Mouse (Mus musculus): ENCODE data around the gene Hint2. TPM values are rescaled to one million over a fixed set of nuclear protein-coding genes. Genes with fewer than 3 reads are reported as not detected.

Hint2 gene
- total RNA-seq, 2 experiments from 2014 or later: 37.4 to 44.9 TPM

DNA sequence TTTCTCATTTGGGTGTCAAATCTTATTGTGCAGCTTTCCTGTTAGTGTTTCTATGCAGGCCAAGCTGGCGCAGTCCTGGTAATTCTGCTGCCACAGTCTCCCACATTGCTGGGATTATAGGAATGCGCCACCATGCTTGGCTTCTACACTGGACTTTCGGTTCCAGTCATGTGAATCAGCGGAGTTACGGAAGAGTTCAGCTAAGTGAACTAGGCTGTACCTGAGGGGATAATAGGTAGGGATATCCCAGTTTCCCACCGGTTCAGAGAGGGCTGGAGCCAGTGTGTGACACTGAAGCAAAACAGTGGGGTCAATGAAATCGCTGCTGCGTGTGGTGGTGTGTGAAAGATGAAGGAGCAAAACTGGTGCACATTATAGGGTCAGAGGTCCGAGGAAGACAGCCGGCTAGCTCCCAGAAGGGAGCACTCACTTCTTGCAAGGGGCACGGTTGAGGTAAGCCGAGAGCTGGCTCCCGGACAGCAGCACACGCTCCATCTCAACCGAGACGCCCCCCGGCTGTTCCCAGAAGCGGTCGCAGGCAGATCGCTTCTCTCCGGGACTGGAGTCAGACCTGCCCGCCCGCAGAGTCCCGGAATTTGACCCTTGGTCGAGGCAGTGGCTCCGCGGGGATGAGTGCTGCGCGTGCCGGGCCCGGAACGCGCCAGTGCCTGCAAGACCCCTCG is 469 bp downstream of the Hint2 start:
- DNase-seq (ENCODE audit: low spot score): no peak

DNA sequence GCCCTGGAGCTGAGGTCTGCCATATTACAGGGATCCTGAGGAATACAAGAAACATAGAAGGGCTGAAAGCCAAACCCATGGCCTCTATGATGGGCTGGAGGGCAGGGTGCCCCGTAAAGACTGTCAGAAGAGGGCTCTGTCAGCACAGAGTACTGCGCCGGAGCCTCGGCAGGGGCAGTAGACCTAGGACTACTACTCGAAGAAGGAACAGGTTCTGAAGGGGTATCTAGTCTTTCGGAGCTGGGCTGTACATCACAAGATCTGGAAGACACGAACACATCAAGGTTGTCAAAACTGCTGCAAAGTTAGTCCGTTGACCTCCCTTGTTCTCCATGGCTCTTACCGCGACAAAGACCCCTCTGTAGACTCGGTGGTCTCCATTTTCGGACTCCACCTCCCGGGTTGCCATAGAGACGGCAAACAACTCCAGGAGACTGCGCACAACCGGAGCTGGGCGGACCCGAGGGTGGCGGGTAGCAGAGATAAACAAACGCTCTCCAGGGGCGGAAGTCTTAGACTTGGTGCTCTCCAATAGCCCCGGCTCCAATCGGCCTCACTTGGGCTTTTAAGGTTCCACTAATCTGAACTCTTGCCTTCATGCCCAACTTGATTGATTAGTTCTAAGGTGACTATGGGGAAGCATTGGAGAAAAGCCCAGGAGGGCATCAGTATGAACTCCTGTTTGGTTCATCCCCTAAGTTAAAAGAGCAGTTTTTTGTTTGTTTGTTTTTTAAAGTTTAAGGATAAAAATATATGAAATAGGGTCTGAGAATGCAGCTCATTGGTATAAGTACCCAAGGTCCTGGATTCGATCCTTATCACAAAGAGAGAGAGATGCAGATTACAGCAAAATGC is 2.9 kb downstream of the Hint2 start, which contains the start of gene Spag8:
Gene Spag8, minus strand, starts transcription at position 434 of the 855 bp plus-strand sequence.
- DNase-seq (ENCODE audit: low spot score): no peak

DNA sequence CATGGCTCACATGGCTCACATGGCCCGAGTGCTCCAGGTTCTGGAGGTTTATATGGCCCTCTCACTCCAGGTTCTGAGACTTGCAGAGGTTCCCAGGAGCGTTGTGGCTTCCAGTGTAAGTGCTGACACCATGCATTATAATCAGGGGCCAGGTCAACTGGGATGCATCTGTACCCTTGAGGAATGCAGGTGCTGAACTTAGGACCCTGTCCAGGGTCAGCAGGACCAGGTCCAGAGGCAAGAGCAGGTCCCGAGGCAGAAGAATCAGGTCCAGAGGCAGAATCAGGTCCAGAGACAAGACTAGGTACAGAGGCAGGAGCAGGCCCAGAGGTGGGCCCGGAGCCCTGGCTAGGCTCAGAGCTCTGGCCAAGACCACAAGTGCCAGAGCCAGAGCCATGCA is 3.5 kb downstream of the Hint2 start:
- DNase-seq (ENCODE audit: low spot score): no peak

DNA sequence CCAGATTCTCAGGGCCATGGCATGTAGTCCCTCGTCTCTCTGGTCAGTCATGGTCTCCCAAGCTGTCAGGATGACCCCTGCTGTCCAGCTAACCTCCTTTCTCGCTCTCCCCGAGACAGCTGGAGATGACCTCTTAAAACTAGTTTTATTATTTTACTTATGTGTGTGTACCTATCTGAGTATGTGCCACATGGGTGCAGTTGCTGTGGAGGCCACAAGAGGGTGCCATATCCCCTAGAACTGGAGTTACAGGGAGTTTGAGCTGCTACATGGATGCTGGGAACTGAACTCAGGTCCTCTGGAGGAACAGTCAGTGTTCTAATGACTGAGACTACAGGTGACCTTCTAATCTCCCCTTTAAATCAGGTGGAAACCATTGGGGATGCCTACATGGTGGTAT is 6.5 kb downstream of the Hint2 start:
- no peak for DNase-seq (ENCODE audit: low spot score)

DNA sequence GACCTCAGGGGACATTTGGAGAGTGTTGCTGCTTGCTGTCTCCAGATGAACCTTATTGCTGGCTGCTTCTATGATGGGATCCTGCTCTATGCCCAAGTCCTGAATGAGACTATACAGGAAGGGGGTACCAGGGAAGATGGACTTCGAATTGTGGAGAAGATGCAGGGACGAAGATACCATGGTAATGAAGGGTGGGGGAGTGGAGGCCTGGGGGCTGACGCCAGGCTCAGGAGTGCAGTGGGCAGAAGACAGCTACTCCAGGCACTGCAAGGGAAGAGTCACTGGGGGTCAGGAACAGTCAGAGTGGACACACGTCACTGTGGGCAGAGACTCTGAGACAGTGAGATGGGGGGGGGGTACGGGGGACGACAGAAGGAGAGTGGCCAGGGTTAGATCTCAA is 15.8 kb downstream of the Hint2 start:
- no peak for DNase-seq (ENCODE audit: low spot score)

DNA sequence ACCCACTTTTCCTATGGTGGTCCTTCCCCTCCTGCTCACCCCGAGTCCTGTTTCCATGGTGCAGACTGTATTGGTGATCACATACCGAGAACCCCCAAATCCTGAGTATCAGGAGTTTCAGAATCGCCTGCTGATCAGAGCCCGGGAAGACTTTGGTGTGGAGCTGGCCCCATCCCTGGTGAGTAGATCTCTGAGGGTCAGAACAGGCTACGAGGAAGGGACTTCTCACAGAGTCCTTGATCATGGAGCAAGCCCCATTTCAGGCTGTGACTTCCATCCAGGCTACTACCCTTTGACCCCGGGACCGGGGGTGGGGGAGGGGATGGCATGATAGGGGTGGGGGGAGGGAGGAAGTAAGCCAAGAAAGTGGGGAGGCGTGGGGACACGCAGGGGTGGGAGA is 16.2 kb downstream of the Hint2 start:
- no peak for DNase-seq (ENCODE audit: low spot score)

DNA sequence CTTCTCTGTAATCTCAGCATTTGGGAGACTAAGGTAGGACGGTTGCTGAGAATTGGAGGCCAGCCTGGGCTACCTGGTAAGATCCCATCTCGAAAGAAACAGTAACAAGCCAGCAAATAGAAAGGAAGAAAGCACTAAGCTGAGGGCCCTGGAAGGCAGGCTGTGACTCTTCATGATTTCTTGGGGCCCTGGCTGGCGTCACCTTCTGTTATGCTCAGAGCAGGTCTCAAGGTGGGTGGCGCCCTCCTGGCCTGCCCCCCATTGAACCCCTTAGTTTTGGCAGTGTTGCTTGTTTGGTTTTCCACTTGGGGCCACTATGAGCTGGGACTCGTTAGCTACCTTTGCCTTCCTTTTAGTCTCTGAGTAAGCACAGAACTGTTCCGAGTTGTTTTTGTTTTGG is 19.5 kb downstream of the Hint2 start:
- no peak for DNase-seq (ENCODE audit: low spot score)

DNA sequence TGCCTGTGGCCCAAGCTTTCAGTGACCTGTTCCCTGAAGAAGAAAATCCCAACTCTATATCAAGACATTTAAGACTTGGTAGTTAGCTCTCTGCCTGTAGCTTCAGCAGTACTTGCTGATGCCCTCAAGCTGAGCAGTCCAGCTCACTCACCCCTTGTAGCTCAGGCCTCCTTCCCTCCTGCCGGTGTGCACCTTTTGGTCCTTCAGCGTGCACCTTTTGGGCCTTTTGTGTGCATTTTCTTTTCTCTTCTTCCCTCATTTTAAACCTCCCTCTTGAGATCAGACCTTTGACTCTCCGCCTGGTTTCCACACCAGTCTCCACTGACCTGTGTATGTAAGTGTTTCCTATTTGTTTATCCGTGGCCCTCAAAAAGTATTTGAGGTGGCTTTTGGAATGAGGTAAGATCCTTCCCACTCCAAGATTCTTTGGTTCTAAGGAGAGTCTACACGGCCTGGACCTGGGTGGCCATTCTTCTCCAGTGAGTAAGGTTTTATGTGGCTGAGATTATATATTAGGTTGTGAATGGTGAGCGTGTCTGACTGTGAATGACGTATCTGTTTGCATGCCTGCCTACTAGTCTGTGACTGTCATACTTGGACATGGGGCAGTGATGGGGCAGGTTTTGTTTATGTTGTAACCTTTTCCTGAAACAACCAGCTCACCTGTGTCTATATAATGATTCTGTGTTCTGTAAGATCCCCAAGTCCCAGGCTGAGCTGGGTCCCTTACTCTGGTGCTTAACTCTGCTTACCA is 21.5 kb downstream of the Hint2 start:
- no peak for DNase-seq (ENCODE audit: low spot score)

DNA sequence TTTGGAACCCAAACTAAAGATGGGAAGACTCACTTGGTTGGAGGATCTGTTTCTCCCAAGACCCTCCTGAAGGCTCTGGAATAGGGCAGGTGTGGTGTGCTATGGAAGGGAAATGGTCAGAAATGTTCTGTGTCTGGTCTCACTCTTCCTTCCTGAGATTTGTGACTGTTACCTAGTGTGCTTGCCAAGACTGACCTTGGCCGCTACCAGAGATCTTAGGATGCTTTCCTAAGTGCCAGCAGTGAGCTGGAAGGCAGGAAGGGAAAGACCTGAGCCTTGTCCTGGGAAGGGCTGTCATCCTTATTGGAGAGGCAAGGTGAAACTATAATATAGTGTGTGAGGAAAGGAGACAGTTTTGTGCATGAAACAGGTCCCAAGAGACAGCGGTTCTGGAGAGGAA is 22.5 kb downstream of the Hint2 start:
- no peak for DNase-seq (ENCODE audit: low spot score)

DNA sequence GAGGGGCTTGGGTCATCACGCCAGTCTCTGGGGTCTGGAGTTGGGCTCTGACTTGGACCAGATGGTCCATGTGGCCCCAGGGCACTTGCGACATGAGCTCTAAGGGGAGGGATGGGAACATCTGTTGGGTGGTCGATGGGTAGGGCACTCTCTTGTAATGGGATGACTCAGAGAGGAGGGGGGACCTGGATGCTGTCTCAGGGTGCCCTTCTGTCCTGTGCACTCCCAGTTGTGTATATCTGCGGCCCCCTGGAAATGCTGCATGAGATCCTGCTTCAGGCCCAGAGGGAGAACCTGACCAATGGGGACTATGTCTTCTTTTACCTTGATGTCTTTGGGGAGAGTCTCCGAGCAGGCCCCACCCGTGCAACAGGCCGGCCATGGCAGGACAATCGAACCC is 23.0 kb downstream of the Hint2 start:
- no peak for DNase-seq (ENCODE audit: low spot score)

DNA sequence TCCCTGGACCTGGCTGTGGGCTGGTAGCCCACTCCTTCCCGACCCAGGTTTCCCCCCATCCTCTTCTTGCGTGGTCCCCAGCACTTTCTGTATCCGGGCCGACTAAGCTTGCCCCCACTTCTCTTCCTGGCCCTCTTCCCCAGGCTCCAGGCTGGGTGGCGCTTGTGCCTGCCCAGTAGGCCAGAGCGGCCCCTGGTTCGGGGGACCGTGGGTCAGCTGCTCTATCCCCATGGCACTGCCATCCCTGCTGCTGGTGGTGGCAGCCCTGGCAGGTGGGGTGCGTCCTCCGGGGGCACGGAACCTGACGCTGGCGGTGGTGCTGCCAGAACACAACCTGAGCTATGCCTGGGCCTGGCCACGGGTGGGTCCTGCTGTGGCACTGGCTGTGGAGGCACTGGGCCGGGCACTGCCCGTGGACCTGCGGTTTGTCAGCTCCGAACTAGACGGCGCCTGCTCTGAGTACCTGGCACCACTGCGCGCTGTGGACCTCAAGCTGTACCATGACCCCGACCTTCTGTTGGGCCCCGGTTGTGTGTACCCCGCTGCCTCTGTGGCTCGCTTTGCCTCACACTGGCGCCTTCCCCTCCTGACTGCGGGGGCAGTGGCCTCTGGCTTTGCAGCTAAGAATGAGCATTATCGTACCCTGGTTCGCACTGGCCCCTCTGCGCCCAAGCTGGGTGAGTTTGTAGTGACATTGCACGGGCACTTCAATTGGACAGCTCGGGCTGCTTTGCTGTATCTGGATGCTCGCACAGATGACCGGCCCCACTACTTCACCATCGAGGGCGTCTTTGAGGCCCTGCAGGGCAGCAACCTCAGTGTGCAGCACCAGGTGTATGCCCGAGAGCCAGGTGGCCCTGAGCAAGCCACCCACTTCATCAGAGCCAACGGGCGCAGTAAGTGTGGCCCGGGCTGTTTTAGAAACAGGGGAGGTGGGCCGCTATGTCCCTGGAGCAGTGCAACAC is 24.0 kb downstream of the Hint2 start:
- DNase-seq (ENCODE audit: low spot score): no peak

DNA sequence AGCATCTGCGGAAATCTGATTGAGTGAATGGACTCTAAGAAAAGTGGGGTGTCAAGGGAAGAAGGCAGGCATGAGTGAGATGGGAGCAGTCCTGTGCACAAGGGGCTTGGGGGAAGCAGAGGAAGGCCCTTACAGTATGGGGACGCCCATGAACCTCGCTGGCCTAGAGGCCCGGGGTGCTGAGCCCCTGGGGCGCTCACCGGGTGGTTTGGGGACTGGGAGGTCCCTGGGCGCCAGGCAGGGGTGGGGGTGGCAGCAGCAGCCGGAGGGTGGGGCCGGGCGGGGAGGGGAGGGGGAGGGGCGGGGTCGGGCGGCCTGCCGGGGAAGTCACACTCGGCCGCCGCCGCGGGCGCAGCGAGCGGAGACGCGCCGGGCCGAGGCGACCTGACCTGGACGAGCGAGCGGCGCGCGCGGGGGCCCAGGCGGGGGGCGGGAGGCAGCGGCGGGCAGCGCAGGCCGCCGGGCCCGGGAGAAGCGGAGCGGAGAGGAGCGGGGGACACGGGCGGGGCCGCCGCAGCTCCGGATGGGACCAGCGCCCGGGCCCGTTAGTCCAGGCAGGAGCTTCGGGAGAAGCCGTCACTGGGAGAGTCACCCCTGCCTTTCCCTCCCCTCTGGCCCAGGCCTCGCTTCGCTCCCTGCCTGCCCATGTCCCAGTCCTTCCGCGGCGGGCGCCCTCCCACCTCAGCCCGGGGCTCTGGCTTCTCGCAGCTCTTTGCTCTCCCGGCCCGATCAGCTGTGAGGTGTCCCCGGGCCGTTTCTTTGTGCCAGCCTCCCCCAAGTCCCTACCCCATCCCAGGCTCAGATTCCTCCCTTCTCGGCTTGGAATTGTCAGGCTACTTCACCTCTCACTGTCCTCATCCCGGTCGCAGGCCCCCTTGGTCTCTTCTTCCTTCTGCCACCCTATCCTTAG is 25.0 kb downstream of the Hint2 start, which contains the start of gene Npr2:
Gene Npr2, plus strand, starts transcription at position 890 of the 910 bp plus-strand sequence.
- DNase-seq (ENCODE audit: low spot score): peak; percentile 45

DNA sequence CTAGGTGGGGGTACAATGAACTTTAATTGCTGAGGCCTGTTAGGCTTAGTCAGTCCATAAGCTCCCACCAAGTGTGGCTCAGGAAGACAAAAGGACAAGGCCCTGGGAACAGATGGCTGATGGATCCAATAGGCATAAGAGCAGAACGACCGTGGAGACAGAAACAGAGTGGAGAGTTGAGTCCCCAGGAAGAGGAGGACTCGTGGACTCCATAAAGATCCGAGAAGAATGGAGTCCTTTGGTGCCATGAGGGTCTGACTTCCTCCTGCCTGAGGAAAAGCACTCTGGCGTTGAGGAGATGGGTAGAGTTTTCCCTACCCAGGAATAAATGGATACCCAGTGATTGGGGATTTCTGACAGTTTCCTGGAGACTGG is 25.6 kb downstream of the Hint2 start:
- DNase-seq (ENCODE audit: low spot score): no peak

DNA sequence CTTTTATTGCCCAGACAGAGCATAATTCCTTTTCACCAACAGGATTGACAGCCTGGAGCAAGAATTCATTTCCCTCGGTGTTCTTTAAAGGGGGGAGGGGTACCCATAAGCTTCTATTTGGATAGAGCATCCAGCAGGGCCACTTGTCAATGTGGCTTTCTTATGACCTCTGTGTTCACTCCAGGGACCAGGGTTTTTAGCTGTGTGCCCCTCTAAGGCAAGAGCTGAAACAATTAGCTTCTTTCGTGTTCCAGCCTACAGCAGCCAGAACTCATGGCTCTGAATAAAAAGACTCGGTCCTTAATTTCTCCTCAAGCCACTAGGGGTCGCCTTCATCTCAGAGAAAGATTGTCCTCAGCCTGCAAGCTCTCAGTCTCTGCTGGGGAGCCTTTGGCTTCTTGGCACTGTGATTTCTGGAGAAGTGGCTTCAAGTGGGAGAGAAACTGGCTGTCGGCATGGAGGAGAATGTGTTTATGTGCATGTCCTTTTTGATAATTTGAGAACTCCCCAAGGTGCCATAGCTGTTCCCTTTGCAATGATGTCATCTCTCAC is 26.2 kb downstream of the Hint2 start:
- peak; percentile 90 for DNase-seq (ENCODE audit: low spot score)

DNA sequence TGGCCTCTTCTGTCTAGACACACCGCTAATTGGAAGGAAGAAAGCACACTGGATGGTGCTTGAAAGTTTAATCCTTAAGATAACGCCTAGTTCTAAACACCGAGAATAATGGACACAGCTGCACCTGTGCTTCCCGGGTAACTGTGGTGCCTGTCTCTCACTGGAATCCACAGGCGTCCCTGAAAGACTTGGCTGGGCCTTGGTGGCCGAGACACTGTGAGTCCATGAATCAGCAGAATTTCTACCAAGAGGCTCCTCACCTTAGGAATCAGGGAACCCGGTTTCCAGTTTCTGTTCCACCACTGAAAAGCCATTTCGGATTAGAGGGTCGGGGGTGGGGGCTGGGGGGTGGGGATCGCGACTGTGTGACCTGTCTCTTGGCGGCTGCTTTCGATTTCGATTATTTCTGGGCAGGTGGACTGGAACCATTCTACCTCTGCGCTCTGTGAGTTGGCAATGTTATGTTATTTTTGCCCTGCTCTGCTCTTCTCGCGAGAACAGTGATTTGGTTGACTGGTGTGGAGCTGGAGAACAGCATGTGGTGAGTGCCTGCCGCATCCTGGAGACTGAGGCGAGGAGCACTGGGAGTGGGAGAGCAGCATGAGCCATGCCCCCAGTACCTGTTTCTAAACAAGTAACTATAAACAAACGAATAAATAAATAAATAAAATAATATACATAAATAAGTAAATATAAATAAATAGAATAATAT is 27.0 kb downstream of the Hint2 start:
- DNase-seq (ENCODE audit: low spot score): no peak

DNA sequence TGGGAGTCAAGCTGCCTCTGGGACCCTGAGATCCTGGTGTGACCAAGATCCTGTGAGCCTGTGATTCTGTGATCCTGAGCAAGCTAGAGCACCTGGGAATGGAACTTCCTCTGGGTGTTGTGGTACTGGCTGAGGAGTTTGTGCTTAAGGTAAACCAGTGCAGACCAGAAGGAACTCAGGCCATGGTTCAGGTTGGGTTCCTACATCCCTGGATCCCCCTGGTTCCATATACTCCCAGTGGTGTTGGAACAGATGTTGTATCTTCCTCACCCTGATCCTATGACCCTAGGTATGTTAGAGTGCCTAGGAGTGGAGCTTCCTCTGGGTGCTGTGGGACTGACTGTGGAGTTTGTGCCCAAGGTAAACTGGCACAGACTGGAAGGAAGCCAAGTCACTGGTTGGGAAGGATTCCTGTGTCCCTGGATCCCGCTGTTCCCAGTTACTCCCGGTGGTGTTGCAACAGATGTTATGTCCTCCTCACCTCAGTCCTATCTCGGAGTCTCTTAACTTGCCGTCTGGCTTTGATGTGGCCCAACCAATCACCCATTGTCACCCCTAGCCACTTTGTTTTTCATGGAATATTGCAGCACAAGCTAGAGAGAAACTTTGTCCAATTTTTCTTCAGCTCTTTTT is 36.0 kb downstream of the Hint2 start:
- DNase-seq (ENCODE audit: low spot score): no peak

DNA sequence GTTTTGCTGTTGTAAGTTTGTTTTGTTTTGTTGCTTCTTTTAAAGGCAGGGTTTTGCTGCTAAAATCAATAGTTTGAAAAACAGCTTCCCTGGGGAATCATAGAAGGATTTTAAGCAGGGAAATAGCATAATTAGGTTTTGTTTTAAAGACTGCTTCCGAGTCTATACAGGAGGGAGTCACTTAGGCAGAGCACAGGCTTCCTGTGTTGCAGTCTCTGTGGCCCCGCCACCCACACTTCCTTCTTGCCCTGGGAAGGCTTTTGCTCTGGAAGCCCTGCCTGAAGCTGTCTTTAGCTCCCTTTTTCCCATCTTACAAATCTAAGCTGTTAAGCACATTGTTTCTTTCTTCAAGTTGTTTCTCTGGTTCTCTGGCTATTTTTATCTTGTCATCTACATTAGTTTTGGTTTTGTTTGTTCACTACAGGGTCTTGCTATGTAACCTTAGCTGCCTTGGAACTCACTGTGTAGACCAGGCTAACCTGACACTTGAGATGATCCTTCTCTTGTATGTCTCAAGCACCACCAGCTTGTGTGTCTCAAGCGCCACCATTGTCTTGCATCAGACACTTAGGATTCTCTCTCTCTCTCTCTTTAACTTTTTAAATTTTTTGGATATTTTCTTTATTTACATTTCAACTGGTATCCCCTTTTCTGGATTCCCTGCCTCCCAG is 43.1 kb downstream of the Hint2 start:
- DNase-seq (ENCODE audit: low spot score): no peak

DNA sequence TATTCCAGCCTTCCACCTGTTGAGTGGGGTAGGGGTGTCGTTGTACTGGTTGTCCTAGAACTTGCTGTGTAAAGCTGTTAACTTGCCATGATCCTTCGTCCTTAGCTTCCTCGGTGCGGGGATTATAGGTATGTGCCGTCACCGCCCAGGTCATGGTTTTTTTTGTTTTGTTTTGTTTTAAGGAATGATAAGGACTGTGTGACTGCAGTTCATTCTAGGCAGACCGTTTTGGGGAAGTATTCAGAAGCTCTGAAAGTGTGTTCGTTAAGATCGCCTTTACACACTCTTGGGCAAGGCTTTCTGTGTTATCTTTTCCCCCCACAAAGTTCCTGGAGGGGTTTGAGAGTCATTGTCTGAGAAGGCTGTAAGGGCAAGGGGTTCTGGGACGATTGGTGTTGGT is 43.7 kb downstream of the Hint2 start:
- no peak for DNase-seq (ENCODE audit: low spot score)
